Mouse (Mus musculus): ENCODE measurements at regions not wholly inside any gene's neighbourhood (a gene's known extent, or its start where the extent isn't known, plus 50 kb on each side); places are given as distances from the start of the nearest gene placed in this dataset.

- H3K4me1 ChIP-seq, result peaks cover 18% of the 10 kb centered on the region
- no peak overlapping the region; the same call in 1 of the 2 replicates for H3K27ac ChIP-seq
- no peaks in the 10 kb centered on the region for H3K27me3 ChIP-seq (replicated peaks)
- H3K4me3 ChIP-seq, result no peak overlapping the region
- no peaks in the 10 kb centered on the region for H3K9me3 ChIP-seq
- H3K36me3 ChIP-seq (replicated peaks), result no peaks in the 10 kb centered on the region
- ATAC-seq (replicated peaks), result no peak
- H3K9ac ChIP-seq, result no peak overlapping the region
- 75% methylated on average over 4 of the region's 4 CpGs for WGBS
- H3K4me2 ChIP-seq, result no peak overlapping the region
Observed at GRCm38 (mm10) chr9:47438976-47439375, 91.0 kb upstream of the Cadm1 start.

- Histone ChIP-seq H3K27ac (peak overlapping the region; percentile 61), H3K27me3 (replicated peaks) (no peaks in the 10 kb centered on the region), H3K4me1 (peaks cover 18% of the 10 kb centered on the region), H3K9ac (0 out of 2 replicates have a peak overlapping the region, but pooled peaks have one; percentile 26), H3K4me2 (peak overlapping the region; percentile 47), H3K4me3 (peak overlapping the region; percentile 21; the same call in 1 of the 2 replicates), H3K36me3 (replicated peaks) (no peaks in the 10 kb centered on the region), H3K9me3 (no peaks in the 10 kb centered on the region)
- 19% methylated on average over 11 of the region's 11 CpGs for whole genome bisulfite sequencing
- ATAC-seq (replicated peaks), result peak; percentile 69
Observed at GRCm38 (mm10) chr9:47439506-47439905, 90.5 kb upstream of the Cadm1 start.

GRCm38 (mm10) chr9:47440128-47440527, 89.8 kb upstream of the Cadm1 start:
- Histone ChIP-seq H3K4me2 (peak overlapping the region; percentile 47), H3K4me3 (peak overlapping the region; percentile 21; the same call in 1 of the 2 replicates), H3K9me3 (no peaks in the 10 kb centered on the region), H3K27ac (peak overlapping the region; percentile 61), H3K36me3 (replicated peaks) (no peaks in the 10 kb centered on the region), H3K27me3 (replicated peaks) (no peaks in the 10 kb centered on the region), H3K4me1 (peaks cover 16% of the 10 kb centered on the region), H3K9ac (no peak overlapping the region)
- WGBS, result 7% methylated on average over 6 of the region's 6 CpGs
- 0 out of 2 replicates have a peak, but pooled peaks have one; percentile 56 for ATAC-seq (replicated peaks)

DNA sequence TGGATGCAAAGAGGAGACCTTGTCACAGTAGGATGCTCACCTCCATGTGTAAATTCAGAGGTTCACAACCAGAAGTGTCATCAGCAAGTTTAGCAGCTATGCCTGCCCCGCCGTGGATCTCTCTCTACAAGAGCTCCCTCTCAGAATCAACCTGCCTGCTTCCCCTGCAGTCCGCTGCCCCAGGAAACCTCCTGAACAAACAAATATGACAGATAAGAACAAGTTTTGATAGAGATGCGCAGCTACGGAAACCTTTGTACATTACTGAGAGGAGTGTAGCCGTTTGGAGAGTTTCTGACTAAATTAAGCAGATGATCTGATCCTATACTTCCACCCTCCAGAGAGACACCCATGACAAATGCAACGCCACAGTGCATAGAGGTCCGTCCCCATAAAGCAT, 88.8 kb upstream of the Cadm1 start:
- 83% methylated on average over 8 of the region's 8 CpGs for WGBS
- ATAC-seq (replicated peaks), result no peak
- no peak overlapping the region for H3K4me2 ChIP-seq
- H3K36me3 ChIP-seq (replicated peaks), result no peaks in the 10 kb centered on the region
- H3K27me3 ChIP-seq (replicated peaks), result no peaks in the 10 kb centered on the region
- H3K9me3 ChIP-seq, result no peaks in the 10 kb centered on the region
- peaks cover 13% of the 10 kb centered on the region for H3K4me1 ChIP-seq
- no peak overlapping the region for H3K9ac ChIP-seq
- H3K4me3 ChIP-seq, result no peak overlapping the region
- no peak overlapping the region for H3K27ac ChIP-seq

DNA sequence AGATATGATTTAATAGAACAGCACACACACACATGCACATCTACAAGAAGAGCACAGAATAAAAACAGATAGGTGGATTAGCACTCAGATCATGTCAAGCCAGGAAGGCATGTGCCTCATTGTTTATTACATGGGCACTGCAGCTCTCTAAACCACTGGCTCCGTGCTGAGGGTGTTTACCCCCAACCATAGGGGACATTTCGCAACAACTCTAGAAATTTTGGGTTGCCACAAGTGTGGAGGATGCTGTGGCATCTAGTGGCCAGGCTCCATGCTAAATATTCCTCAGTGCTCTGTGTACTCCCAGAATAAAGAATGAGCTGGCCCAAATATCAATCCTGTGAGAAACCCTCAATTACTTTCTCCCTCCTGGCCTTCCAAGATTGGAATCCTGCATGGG, 85.8 kb upstream of the Cadm1 start:
- H3K9ac ChIP-seq, result no peak overlapping the region
- H3K36me3 ChIP-seq (replicated peaks), result no peaks in the 10 kb centered on the region
- H3K9me3 ChIP-seq, result no peaks in the 10 kb centered on the region
- H3K4me1 ChIP-seq, result peaks cover 13% of the 10 kb centered on the region
- WGBS, result 82% methylated on average over 2 of the region's 2 CpGs
- no peak overlapping the region for H3K4me2 ChIP-seq
- ATAC-seq (replicated peaks), result no peak
- no peaks in the 10 kb centered on the region for H3K27me3 ChIP-seq (replicated peaks)
- H3K4me3 ChIP-seq, result no peak overlapping the region
- no peak overlapping the region for H3K27ac ChIP-seq

GRCm38 (mm10) chr9:47444752-47445151, 85.2 kb upstream of the Cadm1 start:
- Histone ChIP-seq H3K4me1 (peaks cover 8% of the 10 kb centered on the region), H3K4me2 (no peak overlapping the region), H3K9ac (no peak overlapping the region), H3K27ac (no peak overlapping the region), H3K36me3 (replicated peaks) (no peaks in the 10 kb centered on the region), H3K4me3 (no peak overlapping the region), H3K9me3 (no peaks in the 10 kb centered on the region), H3K27me3 (replicated peaks) (no peaks in the 10 kb centered on the region)
- 31% methylated on average over 1 of the region's 1 CpGs for WGBS
- no peak for ATAC-seq (replicated peaks)

DNA sequence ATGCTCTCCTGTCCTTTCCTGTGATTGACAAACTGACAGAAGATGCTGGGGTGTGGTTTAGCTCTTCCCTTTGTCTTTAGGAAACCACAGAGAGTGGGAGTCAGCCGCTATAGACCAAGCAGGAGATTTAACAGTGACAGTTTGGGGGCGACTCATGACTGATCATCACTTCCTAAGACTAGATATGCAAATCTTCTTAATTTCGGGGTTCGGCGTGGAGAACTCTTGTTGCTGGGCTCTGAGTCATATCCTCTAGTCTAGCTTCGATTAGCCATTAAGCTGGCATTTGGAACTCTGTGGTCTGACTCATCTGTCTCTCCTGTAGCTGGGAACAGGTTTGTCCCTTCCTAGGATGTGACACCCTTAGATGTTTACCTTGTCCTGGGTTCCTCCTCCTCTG, 84.6 kb upstream of the Cadm1 start:
- Histone ChIP-seq H3K4me2 (no peak overlapping the region), H3K4me3 (no peak overlapping the region), H3K4me1 (peaks cover 2% of the 10 kb centered on the region), H3K36me3 (replicated peaks) (no peaks in the 10 kb centered on the region), H3K27ac (no peak overlapping the region), H3K27me3 (replicated peaks) (no peaks in the 10 kb centered on the region), H3K9me3 (no peaks in the 10 kb centered on the region), H3K9ac (no peak overlapping the region)
- ATAC-seq (replicated peaks), result no peak
- WGBS, result 80% methylated on average over 6 of the region's 6 CpGs

DNA sequence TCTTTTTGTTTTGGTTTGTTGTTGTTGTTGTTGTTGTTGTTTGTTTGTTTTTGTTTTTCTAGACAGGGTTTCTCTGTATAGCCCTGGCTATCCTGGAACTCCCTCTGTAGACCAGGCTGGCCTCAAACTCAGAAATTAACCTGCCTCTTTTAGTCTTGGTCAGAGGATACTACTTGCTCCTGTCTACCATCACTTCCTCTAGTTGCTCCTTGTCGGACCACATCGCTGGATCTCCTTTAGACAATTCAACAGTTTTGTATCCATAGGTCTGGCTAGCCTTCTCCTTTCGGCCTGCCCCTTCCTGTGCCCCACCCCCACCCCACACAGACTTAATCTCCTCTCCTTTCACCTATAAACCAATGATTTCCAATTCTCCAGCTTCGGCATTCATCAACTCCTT, 77.2 kb upstream of the Cadm1 start:
- Histone ChIP-seq H3K4me3 (no peak overlapping the region), H3K27me3 (replicated peaks) (no peaks in the 10 kb centered on the region), H3K36me3 (replicated peaks) (no peaks in the 10 kb centered on the region), H3K4me1 (no peaks in the 10 kb centered on the region), H3K9ac (no peak overlapping the region), H3K27ac (no peak overlapping the region), H3K4me2 (no peak overlapping the region), H3K9me3 (no peaks in the 10 kb centered on the region)
- WGBS, result 76% methylated on average over 4 of the region's 4 CpGs
- ATAC-seq (replicated peaks), result no peak

DNA sequence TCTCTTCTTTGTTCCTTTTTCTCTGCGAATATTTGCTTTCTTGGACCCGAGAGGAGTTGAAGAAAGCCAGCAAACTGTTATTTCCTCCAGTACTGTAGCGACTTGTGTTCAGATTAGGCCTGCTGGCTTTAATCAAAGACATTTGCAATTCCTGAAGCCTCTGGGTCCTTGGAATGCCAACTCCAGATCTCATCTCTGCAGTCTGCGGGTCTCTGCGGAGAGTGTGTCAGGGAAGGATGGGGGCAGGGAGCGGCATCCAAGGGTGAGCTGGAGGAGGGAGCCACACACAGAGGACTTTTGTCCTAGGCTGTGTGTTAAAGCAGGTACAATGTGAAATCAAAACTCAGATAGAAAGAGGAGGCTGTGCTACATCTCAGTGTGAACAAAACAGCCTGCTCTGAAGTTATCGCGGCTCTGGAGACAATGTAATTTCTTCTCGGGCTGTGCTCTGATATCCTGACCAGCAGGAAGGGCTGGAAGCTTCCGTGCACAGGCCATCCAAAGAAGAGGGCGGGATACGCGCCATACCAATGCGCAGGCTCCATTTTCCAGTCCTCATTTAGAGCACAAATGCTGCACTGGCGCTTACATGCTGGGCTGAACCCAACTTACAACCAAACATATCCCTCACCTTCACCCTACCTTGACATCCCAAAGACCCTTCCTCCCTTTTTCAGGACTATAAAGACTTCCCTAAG, 71.1 kb upstream of the Cadm1 start:
- Histone ChIP-seq H3K4me1 (peaks cover 3% of the 10 kb centered on the region), H3K27ac (no peak overlapping the region), H3K4me3 (no peak overlapping the region), H3K27me3 (replicated peaks) (no peaks in the 10 kb centered on the region), H3K9ac (no peak overlapping the region), H3K36me3 (replicated peaks) (no peaks in the 10 kb centered on the region), H3K4me2 (no peak overlapping the region), H3K9me3 (no peaks in the 10 kb centered on the region)
- WGBS, result 54% methylated on average over 15 of the region's 15 CpGs
- ATAC-seq (replicated peaks), result no peak

- Histone ChIP-seq H3K9me3 (no peaks in the 10 kb centered on the region), H3K27me3 (replicated peaks) (no peaks in the 10 kb centered on the region), H3K36me3 (replicated peaks) (no peaks in the 10 kb centered on the region), H3K4me2 (no peak overlapping the region), H3K27ac (no peak overlapping the region), H3K9ac (no peak overlapping the region), H3K4me3 (no peak overlapping the region), H3K4me1 (peaks cover 3% of the 10 kb centered on the region)
- 86% methylated on average over 8 of the region's 8 CpGs for WGBS
- no peak for ATAC-seq (replicated peaks)
Observed at GRCm38 (mm10) chr9:47459461-47460049, 70.4 kb upstream of the Cadm1 start.

- ATAC-seq (replicated peaks), result no peak
- Histone ChIP-seq H3K4me3 (no peak overlapping the region), H3K4me1 (peaks cover 3% of the 10 kb centered on the region), H3K4me2 (no peak overlapping the region), H3K36me3 (replicated peaks) (no peaks in the 10 kb centered on the region), H3K27ac (no peak overlapping the region), H3K9me3 (no peaks in the 10 kb centered on the region), H3K27me3 (replicated peaks) (no peaks in the 10 kb centered on the region), H3K9ac (no peak overlapping the region)
- WGBS, result 86% methylated on average over 15 of the region's 15 CpGs
Observed at GRCm38 (mm10) chr9:47460241-47460640, 69.7 kb upstream of the Cadm1 start.

- Histone ChIP-seq H3K4me2 (no peak overlapping the region), H3K9ac (no peak overlapping the region), H3K4me3 (no peak overlapping the region), H3K36me3 (replicated peaks) (no peaks in the 10 kb centered on the region), H3K4me1 (peaks cover 3% of the 10 kb centered on the region), H3K27me3 (replicated peaks) (no peaks in the 10 kb centered on the region), H3K27ac (no peak overlapping the region), H3K9me3 (no peaks in the 10 kb centered on the region)
- no peak for ATAC-seq (replicated peaks)
- 85% methylated on average over 3 of the region's 3 CpGs for WGBS
Observed at GRCm38 (mm10) chr9:47461915-47462314, 68.1 kb upstream of the Cadm1 start.

- H3K9ac ChIP-seq, result no peak overlapping the region
- no peaks in the 10 kb centered on the region for H3K4me1 ChIP-seq
- no peak overlapping the region for H3K27ac ChIP-seq
- no peaks in the 10 kb centered on the region for H3K36me3 ChIP-seq (replicated peaks)
- H3K27me3 ChIP-seq (replicated peaks), result no peaks in the 10 kb centered on the region
- H3K9me3 ChIP-seq, result no peaks in the 10 kb centered on the region
- 98% methylated on average over 3 of the region's 3 CpGs for WGBS
- no peak overlapping the region for H3K4me2 ChIP-seq
- ATAC-seq (replicated peaks), result no peak
- no peak overlapping the region for H3K4me3 ChIP-seq
Observed at GRCm38 (mm10) chr9:47466767-47467166, 63.2 kb upstream of the Cadm1 start.
